Mouse (Mus musculus) spleen, adult 18-20 months (tissue): ENCODE measurements around the gene Anapc1.

Experiments used
- DNase-seq, 2 experiments: peaks; one replicate each; pipeline ENCODE4 v3.0.0; 2022; ENCODE audit warnings: mixed read lengths in 2 of 2

Anapc1 gene

DNA sequence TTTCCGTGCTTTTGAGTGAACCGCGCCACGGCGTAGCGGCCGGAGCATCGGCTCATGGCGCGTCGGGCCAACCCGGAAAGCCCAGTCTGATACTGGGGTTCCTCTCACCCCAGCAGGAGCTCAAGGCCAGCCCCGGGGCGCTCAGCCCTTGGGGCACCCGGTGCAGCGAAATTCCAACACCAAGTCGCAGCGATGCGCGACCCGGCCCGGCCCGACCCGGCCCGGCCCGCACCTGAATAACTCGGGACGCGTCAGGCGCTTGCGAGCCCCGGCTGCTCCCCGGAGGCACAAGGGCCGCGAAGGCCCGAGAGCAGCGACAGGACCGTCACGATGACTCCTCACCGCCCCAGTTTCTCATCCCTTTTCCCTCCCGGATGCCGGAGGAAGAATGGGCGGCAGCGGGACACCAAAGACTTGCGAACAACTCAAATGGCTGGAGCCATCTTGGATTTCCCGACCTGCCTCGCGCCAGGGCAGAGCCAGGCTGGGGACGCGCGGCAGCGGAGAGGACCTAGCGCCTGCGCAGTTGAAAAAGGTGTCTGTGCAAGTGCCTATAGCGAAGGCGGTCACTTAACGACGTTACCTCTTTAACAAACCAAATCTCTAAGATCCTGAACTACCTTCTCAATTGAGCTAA lies at the start of gene Anapc1:
TSS of gene Anapc1 (minus strand) at position 471 of the 637 bp plus-strand sequence.
- DNase-seq = peak; percentile 72 to 78

DNA sequence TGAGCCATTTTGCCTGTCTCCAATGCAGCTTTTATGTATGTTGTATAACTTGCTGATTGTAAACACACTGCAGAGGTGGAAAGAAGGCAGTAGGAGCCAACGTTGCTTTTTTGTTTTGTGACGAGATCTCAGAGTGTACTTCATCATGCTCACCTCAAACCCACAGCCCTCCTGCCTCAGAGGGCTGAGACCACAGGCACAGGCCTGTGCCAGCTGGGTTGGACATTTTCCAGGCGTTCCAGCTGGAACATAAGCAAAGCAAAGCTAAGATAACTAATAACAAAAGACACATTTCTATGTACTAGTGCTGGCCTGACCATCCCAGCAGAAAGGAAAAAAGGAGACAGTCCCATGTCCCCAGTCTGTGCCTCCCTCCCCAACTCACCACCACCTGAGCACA lies 47.9 kb upstream of the Anapc1 start:
- DNase-seq = no peak

DNA sequence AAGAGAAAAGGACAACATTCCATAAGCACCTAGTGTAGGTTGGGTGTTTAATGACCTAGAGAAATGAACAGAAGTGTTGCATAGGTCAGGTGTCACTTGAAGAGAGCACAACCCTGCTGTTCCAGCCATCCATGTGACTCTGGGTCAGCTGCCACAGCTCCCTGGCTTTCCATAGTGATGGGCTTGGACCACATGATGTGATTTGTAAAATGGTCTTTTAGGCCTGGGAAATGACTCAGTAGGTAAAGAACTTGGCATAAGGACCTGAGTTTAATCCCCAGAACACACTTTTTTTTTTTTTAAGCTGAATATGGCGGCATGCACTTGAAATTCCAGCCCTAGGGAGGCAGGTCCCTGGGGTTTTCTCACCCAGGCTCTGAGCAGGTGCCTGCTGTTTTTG lies 44.8 kb upstream of the Anapc1 start:
- no peak for DNase-seq

DNA sequence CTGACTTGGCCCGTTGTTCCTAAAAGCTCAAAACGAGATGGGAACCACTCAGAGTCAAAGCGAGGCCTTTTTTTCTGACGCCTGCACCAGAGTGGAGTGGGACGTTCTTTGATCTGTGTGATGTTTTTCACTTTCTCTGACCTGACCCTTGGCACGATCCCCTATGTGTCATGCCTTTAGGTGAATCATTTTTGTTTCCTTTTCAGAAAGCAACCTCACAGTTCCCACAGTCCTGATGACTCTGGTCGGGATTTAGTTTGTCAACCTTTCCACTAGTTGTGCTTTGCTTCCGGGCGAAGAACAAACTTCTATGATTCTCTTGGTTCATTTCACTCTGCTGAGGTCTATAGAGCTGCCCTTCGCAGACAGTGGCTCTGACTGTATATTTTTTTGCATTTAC lies 44.3 kb upstream of the Anapc1 start:
- no peak for DNase-seq

DNA sequence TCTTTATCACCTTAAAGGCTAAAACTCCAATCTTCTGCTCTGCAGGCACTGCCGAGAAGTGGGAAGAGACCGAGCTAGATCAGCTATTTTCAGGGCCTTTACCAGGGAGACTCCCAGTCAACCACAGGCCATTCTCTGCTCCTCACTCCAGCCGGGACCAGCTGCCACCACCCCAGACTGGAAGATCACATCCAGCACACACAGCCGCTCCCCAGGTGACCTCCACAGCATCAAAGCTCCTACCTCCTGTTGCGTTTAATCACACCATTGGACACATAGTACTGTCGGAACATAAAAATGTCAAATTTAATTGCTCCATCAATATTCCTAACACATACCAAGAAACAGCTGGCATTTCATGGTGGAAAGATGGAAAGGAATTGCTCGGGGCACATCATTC lies 42.0 kb upstream of the Anapc1 start:
- DNase-seq = no peak

DNA sequence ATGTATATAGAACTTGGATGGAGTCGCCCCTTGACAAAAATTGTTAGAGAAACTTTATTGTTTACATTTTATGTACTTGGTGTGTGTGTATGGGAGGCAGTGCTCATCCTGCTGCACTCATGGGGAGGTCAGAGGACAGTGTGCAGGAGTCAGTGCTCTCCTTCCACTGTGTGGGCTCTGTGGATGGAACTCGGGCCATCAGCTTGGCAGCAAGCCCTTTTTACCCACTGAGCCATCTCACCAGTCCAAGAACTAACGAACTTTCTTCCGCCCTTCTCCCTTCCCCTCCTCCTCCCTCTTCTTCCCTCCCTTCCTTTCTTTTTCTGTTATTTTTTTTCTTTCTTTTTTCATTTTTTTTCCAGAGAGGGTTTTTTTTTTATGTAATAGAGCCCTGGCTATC lies 40.9 kb upstream of the Anapc1 start:
- DNase-seq = no peak

DNA sequence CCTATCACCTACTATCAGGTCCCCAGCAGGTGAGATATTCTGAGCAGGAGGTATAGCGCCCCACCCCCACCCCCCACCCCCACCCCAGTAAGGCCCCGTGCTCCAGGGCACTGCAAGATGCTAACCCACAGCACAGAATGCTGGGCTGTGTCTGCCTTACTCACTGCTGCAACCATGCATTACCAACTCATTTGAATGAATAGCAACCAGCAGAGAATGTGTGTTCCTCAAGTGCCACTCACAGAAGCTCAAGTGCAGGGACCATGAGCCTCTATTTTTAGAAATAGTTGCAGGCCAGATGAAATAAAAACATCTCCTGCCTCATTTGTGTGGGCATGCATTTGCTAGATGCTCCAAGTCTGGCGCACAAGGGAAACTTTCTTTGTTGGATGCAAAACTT lies 40.4 kb upstream of the Anapc1 start:
- DNase-seq = no peak

DNA sequence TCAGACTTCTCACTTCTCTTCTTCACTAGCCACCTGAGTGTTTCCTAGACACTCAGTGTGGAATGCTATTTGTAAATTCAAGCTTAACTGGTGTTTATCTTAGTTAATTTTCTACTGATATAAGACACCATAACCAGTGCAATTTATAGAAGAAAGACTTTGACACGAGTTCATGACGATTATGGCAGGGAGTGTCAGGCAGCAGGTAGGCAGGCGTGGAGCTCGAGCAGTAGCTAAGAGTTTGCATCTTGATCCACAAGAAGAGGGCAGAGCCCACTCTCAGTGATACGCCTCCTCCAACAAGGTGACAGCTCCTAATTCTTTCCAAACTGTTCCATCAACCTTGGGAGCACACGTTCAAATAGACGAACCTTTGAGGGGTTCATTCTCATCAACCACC lies 39.4 kb upstream of the Anapc1 start:
- no peak for DNase-seq

DNA sequence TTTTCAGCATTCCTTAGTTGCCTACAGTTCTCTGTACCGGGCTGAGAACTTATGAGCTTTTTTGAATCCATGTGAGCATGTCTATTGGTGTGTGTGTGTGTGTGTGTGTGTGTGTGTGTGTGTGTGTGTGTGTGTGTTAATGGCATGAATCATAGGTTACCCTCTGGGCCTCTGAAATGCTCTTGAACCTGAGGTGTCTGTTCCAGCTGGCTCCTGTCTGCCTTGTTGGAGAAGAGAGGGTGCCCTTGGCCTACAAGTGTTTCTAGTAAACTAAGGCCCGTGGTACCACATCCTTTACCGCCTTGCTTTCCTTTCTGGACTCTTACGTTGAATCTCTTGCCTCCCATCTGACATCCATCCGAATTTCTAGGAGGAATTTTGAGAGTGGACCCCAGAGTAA lies 38.9 kb upstream of the Anapc1 start:
- DNase-seq = no peak

DNA sequence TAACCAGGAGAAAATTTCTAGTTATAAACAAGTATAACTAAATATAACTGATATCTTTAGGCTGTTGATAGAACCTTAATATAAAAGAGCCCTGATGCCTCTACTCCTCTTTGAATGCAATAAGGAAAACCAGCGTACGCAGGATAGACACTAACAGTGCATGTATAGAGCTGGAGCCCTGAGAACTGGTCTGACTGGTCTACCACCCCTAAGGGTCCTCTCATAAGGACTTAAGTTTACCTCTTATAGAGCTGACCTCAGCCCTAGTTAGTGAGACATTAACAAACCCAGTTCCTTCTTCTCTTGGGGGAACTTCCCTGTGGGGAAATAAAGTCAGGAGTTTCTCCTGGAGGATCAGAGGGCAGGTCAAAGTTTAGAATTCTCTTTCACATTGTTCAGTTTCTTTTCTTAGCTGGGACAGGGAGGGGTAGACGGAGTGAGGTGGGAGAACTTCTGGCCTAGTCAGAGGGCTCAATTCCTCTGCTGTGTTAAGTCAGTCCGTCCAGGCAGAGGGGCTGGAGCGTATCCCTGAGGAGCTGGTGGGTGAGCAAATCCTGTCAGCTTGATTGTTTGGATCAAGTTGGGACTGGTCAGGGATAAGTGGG lies 35.0 kb upstream of the Anapc1 start:
- DNase-seq = no peak

DNA sequence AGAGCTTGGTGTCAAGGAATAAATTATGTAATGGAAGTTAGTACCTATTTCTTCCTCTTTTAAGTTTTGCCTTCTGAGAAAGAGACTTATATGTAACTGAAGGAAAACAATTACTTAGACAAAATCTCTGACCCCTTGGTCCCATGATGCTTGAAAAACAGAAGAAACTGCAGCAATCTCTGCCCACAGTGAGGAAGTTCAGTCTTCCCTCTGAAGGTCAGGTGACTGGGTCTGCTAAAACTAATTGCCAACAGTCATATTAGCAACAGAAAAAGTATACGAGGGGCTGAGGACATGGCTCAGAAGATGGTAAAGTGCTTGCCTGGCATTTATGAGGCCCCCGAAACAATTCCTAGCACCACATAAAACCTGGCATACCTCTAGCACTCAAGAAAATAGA lies 32.2 kb upstream of the Anapc1 start:
- DNase-seq = no peak

DNA sequence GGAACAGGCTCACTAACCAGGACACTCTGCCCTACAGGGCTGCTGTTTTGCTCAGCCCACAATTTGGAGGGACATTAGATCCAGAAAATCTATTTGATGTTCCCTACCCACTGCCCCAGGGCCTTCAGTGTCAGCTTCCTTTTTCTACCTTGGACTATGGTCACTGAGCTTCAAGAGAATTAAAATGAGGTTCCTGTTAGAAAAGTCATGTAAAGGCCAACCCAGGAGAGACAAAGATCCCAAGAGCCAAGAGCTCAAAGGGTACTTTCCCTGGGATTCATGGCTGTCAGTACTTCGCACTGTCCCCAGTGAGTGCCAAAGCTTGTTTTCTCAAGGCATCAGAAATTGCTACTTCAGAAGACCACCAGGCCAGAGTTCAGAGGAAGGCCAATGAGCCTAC lies 28.8 kb upstream of the Anapc1 start:
- no peak for DNase-seq

DNA sequence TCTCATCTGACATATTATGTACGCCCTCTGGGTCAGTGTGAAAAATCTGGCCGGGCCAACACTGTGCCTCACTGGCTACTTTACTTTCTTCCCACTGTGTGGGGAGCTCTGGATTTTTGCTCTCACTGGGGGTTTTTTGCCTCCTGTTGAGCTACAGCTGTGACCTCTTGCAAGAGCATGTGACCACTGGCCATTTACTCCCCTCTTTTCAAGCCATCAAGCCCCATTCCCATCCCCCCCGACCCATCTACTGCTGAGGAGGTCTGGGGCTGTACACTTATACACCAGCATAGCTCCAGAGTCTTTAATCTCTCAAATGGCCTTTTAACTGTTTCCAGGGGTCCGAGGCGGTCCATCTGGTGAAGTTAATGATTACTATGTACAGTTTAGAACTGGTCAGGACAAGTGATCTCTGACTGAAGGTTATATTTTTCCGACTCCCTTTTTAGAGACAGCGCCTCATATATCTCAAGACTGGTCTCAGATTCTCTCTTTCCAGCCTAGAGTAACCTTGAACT lies 27.6 kb upstream of the Anapc1 start:
- no peak for DNase-seq

DNA sequence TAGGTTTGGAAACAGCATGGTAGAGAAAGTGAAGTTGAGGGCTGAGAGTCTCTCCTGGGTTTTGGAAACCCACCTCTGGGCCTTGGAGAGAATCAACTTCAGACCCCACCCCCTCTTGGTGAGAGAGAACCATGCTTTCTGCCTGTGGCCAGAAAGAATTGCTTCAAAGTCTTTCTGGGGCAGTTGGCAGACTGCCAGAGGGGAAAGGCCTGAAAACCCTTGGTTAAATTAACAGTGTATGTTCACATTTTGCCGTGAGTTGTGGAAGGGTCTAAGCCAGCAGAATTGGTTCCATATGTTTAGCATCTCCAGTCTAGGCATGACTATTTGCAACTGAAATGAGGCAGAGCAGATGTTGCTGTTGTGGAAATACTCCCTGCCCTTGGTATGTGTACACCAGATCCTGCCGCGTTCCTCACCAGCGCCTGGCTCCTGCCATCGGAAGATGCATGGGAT lies 26.4 kb upstream of the Anapc1 start:
- DNase-seq = no peak

DNA sequence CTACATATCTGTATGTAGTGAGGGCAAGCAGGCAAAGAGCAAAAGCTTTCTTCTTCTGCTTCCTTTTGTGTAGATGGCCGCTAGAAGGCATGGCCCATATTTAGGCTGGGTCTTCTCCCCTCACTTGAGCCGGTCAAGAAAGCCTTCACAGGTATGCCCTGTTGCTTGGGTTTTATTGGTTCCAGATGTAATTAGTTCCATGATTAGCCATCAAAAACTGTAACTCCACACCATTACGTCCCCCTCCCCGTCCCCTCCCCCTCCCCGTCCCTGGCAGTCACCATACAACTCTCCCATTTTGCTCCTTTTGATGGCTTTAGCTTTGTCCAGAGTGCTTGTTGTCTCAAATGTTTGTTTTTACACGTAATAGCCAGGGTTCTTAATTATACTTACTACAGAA lies 25.7 kb upstream of the Anapc1 start:
- no peak for DNase-seq

DNA sequence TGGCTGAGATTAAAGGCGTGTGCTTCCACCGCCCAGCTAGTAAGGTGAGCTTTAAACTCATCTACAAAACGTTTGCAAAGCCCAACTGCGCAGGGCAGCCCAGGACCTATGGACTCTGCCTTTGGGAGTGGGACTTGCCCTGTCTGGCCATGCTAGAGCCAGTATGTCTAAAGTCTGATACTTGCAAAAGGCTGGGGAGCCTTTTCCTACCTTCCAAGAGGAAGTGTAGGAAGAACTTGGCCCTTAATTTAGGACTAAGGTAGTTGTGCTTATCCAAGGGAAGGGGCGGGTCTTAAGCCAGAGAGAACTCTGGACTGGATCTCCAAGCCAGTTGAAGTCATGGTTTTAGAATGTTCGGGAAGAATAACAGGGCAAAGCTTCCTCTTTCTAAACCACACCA lies 23.4 kb upstream of the Anapc1 start:
- no peak for DNase-seq

DNA sequence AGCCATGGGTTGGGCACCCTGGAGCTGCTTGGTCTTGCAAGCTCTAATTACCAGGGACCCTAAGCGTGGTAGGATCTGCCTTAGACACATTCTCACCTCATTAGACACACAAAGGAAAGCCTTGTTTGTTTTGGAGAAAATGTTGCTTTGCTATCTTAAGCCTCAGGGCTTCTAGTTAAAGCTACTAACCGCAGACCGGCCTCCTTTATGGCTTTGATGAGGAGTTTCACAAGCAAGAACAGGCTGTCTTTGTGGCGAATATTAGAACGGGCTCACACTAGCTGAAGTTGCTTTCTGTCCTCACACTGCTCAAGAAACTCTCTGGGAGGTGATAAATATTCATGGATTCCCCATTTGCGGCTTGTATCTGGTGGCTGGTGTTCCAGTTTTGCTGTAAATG lies 22.1 kb upstream of the Anapc1 start:
- DNase-seq = no peak

DNA sequence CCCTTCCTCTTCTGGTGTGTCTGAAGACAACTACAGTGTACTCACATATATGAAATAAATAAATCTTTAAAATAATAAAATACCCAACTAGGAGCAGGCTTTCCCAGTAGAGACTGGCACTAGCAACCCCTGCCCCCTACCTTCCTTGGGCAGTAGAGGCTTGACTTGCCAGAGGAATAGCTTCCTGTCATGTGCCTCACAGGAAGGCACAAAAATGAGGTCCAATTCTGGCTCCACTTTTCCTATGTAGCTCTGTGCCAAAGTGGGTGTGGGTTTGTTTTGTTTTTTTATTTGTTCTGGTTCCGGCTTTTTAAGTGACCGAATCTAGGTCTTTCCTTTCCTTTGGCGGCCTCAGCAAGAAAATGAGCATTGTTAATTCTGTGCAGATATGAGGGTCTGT lies 17.3 kb upstream of the Anapc1 start:
- no peak for DNase-seq

DNA sequence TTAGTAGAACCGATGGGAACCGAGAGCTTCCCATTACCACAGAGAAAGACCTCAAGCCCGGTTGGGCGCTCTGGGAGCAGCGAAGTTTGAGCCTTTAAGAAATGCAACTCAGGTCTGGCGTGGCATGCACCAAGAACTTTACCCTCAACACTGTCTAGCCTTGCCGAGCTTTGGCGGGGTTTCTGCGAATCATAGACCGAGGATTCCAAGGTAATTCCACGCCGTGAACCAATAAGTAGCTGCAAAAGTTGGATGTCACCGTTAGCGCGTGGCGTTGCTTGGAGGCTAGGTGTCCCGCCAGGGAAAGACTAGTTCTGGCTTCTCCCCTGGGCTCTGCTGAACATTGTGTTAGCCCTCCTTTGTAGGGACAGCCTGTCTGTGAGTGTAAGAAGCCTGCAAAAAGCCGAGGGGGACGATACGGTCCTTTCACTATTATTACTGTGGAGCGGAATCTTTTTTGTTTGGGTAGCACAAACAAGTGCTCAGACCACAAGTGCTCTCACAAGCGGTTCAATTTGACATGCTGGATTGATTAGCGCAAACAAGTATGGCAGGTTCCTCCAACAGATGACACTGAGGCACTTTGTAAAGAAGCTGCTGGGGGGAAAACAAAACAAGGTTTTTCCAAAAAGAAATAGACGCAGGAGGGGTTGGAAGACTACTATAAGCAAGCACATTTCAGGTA lies 12.2 kb upstream of the Anapc1 start:
- no peak for DNase-seq

DNA sequence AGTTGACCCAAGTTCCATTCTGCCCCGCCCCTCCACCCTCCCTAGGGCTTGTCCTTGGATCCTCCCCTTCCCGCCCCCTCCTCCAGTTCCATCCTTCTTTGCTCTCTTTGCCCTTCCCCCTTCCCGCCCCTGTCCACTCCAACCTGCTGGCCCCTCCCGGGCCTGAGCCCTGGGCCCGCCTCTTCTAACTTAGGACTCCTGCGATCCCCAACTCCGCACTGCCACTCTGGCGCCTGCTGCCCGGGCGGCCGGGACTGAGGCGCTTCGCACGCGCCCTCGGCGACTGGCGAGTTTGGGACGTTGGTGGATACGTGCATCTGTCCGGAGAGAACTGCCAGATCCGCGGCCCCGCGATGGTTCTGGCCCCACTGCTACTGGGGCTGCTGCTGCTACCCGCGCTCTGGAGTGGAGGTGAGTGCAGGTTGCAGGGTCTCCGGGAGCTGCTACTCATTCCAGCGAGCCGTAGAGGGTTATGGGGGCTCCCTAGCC lies 11.5 kb upstream of the Anapc1 start, which contains the start of gene Mertk:
TSS of gene Mertk (plus strand) at position 264 of the 489 bp plus-strand sequence.
- peak; percentile 36 to 48 for DNase-seq

DNA sequence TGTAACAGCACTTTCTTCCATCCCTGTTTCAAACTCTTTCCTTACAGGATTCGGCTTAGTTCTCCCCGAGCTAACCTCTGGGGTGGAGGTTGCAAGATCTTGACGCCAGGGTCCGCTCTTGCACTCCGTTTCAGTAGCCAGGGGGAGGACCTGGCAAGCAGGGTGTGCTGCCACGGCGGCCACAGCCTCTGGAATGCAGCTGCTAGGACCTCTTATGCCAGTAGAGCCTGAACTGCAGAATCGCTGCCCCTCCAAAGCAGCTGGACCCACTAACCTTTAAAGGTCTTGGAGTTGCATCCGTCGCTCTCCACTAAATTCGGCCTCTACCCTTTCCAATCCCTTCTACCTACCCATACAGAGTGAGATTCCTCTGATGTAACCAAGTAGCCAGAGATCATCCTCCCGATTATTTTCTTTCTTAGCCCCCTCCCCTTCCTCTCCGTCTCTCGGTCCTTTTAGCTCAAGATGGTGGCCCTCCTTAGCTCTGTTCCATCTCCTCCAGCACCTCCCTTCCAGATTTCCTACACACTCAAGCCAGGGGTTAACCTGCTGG lies 11.0 kb upstream of the Anapc1 start:
- peak; percentile 43 to 54 for DNase-seq

DNA sequence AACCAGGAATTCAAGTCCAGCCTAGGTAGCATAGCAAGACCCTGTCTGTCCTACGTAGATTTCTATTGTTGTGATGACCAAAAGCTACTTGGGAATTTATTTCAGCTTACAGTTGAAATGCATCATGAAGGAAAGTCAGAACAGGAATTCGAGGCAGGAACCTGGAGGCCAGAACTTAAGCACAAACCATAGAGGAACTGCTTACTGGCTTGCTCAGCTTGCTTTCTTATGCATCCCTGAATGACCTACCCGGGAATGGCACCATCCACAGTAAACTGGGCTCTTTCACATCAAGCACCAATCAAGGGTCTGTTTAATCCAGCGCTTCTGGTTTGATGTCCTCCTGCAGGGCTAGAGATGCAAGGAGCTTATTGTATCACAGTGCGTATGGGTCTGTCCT lies 10.4 kb upstream of the Anapc1 start:
- DNase-seq = no peak

DNA sequence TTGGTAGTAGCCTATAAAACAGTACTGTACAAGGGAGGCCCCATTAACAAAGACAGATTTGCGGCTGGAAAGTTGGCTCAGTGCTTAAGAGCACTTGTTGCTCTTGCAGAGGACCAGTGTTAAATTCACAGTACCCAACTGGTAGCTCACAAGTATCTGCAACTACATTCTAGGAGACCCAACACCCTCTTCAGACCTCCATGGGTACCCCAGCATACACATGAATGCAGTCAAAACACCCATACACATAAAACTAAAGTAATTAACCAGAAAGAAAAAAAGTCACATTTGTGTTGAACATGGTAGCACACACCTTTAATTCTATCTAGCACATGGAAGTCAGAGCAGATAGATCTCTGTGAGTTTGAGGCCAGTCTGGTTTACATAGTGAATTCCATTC lies 9.9 kb upstream of the Anapc1 start:
- no peak for DNase-seq

DNA sequence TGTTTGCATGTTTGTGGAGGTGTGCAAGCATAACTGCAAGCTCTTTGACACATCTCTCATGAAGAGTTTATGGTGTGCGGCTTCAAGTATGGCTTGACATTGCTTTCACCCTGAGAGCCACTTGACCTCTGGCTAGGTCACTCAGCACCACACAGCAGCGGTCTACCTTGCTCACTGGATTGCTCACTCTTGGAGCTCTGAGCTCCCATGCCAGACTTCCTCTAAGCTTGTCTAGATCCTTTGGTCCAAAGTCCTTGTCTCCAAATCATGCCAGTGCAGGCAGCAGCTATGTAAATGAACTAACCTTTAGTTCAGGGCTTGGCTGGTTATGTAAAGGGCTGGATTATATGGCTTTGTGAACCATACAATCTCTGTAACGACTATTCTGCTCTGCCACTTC lies 9.2 kb upstream of the Anapc1 start:
- no peak for DNase-seq
